Mouse (Mus musculus): Measurements from ENCODE around the gene Plpp3.

GRCm38 (mm10) chr4:105188801-105189200 lies 31.7 kb downstream of the Plpp3 start:
- TF ChIP-seq CTCF (IDR thresholded peaks at IDR 0.05; ENCODE audit: low read depth, low read length) (no peak), POLR2A (IDR thresholded peaks at IDR 0.05; ENCODE audit: extremely low read depth, insufficient read depth, low read length) (no peak)

Measured in liver, adult 2 months (tissue).